Mouse (Mus musculus) heart, adult 2 months (tissue): ENCODE data around the gene Tenm4. TPM values are rescaled to one million over a fixed set of nuclear protein-coding genes. Genes with fewer than 3 reads are reported as not detected.

Experiments
- DNase-seq, 2 experiments: peaks; one replicate each; pipeline ENCODE4 v3.0.0; 2021
- H3K27ac ChIP-seq: fragments of 200-600 bp; 2 replicates; pipeline ENCODE4 v1.8.1; 2022
- H3K27me3 ChIP-seq: fragments of 200-500 bp; 2 replicates; pipeline ENCODE4 v1.6.1; 2012; ENCODE audit warnings: mild to moderate bottlenecking, low read length, inconsistent platforms, mixed read lengths; ENCODE audit not compliant: control insufficient read depth, insufficient read depth
- H3K36me3 ChIP-seq: fragments of 200-500 bp; 2 replicates; pipeline ENCODE4 v1.6.1; 2012; ENCODE audit warnings: low read length, inconsistent platforms; ENCODE audit not compliant: control insufficient read depth, insufficient read depth
- H3K4me1 ChIP-seq: fragments of 200-500 bp; 2 replicates; pipeline ENCODE4 v1.6.1; 2011; ENCODE audit warnings: low read length; ENCODE audit not compliant: control insufficient read depth, insufficient read depth
- H3K4me3 ChIP-seq: fragments of 200-600 bp; 2 replicates; pipeline ENCODE4 v1.8.1; 2022
- H3K79me2 ChIP-seq: fragments of 200-500 bp; replicated peaks from 2 replicates; pipeline ENCODE4 v1.6.1; 2012; ENCODE audit warnings: mild to moderate bottlenecking, inconsistent platforms, low read length, moderate library complexity, mixed read lengths; ENCODE audit not compliant: control insufficient read depth, insufficient read depth
- H3K9ac ChIP-seq: fragments of 200-500 bp; 2 replicates; pipeline ENCODE4 v1.6.1; 2012; ENCODE audit warnings: low read depth, mild to moderate bottlenecking, control low read depth, inconsistent platforms, low read length, mixed read lengths
- CTCF ChIP-seq: fragments of 200-600 bp; IDR thresholded peaks from 2 replicates; pipeline ENCODE4 v1.8.1; 2022; ENCODE audit warnings: antibody characterized with exemption, mild to moderate bottlenecking, moderate library complexity
- EP300 ChIP-seq: fragments of 200-500 bp; IDR thresholded peaks from 2 replicates; pipeline ENCODE4 v1.6.1; 2011; ENCODE audit warnings: low read depth, low read length, control low read depth; ENCODE audit not compliant: insufficient read depth
- POLR2A ChIP-seq: fragments of 200-500 bp; IDR thresholded peaks from 2 replicates; pipeline ENCODE4 v1.6.1; 2011; ENCODE audit warnings: mild to moderate bottlenecking, low read depth, low read length, control low read depth; ENCODE audit not compliant: insufficient read depth
- WGBS: fragments of 180-500 bp; shearing (Covaris S2); methylation state at CpG from one replicate; pipeline ENCODE4 v1.1.7; 2018; 5-methylcytosine and 5-hydroxymethylcytosine counted together
- intact Hi-C: fragments of 180-260 bp; cut with DNase I; formaldehyde crosslinking; loops from one replicate; pipeline ENCODE4 v1.15.1; 2025
- polyA plus RNA-seq: library from polyadenylated mRNA; depleted of rRNA; stranded (reverse); fragments of >200 nt; gene quantifications from 2 replicates; pipeline ENCODE4 v1.2.3, GENCODE M21; 2012
- total RNA-seq, 2 experiments: library from RNA; stranded (reverse); gene quantifications; 2 replicates each; pipeline ENCODE4 v1.2.3; 2021

The Tenm4 gene
- total and polyA plus RNA-seq, 3 experiments, result 0.34 to 1.3 (median 0.74) TPM

- TF ChIP-seq POLR2A (no peak), CTCF (no peak), EP300 (no peak)
- H3K27me3 ChIP-seq, result no peaks in the 10 kb centered on the region
- H3K79me2 ChIP-seq, result no peaks in the 10 kb centered on the region
- intact Hi-C loops, result no loop called here
- peaks cover 4% of the 10 kb centered on the region; the same call in 1 of the 2 replicates for H3K4me1 ChIP-seq
- no peak overlapping the region for H3K27ac ChIP-seq
- peak in 1 of 2 experiments; percentile 37 for DNase-seq
- peaks cover 2% of the 10 kb centered on the region; the same call in 1 of the 2 replicates for H3K36me3 ChIP-seq
- WGBS, result 53% methylated on average over 4 of the region's 4 CpGs
- H3K9ac ChIP-seq, result no peak overlapping the region
- no peak overlapping the region for H3K4me3 ChIP-seq
Measured at GRCm38 (mm10) chr7:96147436-96147835, 23.6 kb upstream of the Tenm4 start.

DNA sequence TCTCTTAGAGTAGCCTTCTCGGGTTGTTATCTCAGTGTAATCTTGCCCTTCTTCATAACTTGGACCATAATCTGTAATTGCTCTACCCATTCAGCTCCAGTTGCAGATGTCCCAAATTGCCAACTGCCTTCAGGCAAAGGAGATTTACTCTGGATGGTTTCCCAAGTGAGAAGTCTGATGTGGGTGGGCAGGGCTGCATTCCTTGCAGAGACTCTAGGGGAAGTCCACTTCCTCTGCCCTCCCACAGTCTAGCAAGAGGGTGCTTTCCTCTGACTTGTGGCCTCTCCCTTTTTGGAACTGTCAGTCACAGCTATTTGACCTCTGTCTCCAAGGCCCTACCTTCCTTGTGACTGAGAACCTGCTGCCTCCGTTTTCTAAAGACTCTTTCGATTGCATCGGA is 22.9 kb upstream of the Tenm4 start:
- no peaks in the 10 kb centered on the region for H3K79me2 ChIP-seq
- H3K9ac ChIP-seq, result no peak overlapping the region
- no peaks in the 10 kb centered on the region for H3K27me3 ChIP-seq
- TF ChIP-seq POLR2A, result no peak
- no peak for TF ChIP-seq EP300
- no peak for TF ChIP-seq CTCF
- H3K36me3 ChIP-seq, result no peaks in the 10 kb centered on the region
- 69% methylated on average over 4 of the region's 4 CpGs for WGBS
- H3K4me1 ChIP-seq, result no peaks in the 10 kb centered on the region; the same call in 1 of the 2 replicates
- H3K4me3 ChIP-seq, result no peak overlapping the region
- no peak overlapping the region for H3K27ac ChIP-seq
- intact Hi-C loops, result no loop called here
- DNase-seq, result no peak

GRCm38 (mm10) chr7:96151277-96151676 is 19.8 kb upstream of the Tenm4 start:
- H3K36me3 ChIP-seq, result no peaks in the 10 kb centered on the region
- no peak overlapping the region for H3K9ac ChIP-seq
- peak; percentile 31 to 60 for DNase-seq
- intact Hi-C loops, result loop anchor here (10.0 kb wide), 1 partner anchor 404 kb away; no protein-coding TSS in a partner anchor
- no peaks in the 10 kb centered on the region for H3K27me3 ChIP-seq
- 56% methylated on average over 3 of the region's 3 CpGs for WGBS
- H3K4me3 ChIP-seq, result no peak overlapping the region
- H3K27ac ChIP-seq, result no peak overlapping the region
- H3K4me1 ChIP-seq, result no peaks in the 10 kb centered on the region
- no peaks in the 10 kb centered on the region for H3K79me2 ChIP-seq
- TF ChIP-seq EP300 (no peak), POLR2A (no peak), CTCF (peak; percentile 75)

DNA sequence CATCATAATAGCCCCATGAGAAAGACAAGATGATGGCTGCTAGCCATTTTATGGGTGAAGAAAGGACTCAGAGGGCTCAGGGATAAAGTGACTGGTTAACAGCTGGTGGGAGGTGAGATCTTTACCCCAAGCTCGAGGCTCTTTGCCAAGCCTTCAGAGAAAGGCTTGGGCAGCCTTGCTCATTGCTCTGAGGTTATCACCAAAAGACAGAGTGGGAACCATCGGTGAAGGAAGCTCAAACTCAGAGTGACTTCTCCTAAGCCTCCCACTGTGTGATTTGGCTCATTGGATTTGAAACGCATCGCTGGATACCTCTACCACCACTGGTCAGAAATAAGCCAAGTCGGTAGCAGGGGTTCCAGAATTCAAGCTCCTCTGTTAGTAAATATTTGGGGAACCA is 19.1 kb upstream of the Tenm4 start:
- Histone ChIP-seq H3K27ac (no peak overlapping the region), H3K27me3 (no peaks in the 10 kb centered on the region), H3K4me1 (no peaks in the 10 kb centered on the region), H3K9ac (no peak overlapping the region), H3K79me2 (no peaks in the 10 kb centered on the region), H3K36me3 (no peaks in the 10 kb centered on the region), H3K4me3 (no peak overlapping the region)
- no peak for DNase-seq
- WGBS, result 60% methylated on average over 5 of the region's 5 CpGs
- TF ChIP-seq EP300 (no peak), CTCF (no peak)
- intact Hi-C loops, result loop anchor here (10.0 kb wide), 1 partner anchor 403 kb away; no protein-coding TSS in a partner anchor

DNA sequence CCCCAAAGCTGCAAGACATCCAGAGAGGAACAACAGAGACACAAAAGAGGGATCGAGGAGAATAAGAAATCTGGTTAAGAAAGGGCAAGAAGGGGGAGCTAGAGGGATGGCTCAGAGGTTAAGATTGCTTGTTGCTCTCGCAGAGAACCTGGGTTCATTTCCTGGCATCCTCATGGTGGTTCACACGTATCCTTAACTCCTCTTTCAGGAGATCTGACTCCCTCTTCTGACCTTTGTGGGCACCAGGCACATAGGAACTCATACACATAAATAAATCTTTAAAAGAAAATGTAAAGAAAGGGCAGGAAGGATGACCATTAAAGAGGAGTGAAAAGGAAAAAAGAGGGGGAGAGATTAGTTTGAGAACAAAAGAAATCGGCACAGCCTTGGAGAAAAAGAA is 18.6 kb upstream of the Tenm4 start:
- TF ChIP-seq EP300, result no peak
- TF ChIP-seq POLR2A, result no peak
- TF ChIP-seq CTCF, result no peak
- Histone ChIP-seq H3K4me3 (no peak overlapping the region), H3K27me3 (no peaks in the 10 kb centered on the region), H3K36me3 (no peaks in the 10 kb centered on the region), H3K4me1 (no peaks in the 10 kb centered on the region), H3K27ac (no peak overlapping the region), H3K79me2 (no peaks in the 10 kb centered on the region), H3K9ac (no peak overlapping the region)
- no peak for DNase-seq
- intact Hi-C loops, result loop anchor here (10.0 kb wide), 1 partner anchor 402 kb away; no protein-coding TSS in a partner anchor
- WGBS, result 35% methylated on average over 4 of the region's 4 CpGs

DNA sequence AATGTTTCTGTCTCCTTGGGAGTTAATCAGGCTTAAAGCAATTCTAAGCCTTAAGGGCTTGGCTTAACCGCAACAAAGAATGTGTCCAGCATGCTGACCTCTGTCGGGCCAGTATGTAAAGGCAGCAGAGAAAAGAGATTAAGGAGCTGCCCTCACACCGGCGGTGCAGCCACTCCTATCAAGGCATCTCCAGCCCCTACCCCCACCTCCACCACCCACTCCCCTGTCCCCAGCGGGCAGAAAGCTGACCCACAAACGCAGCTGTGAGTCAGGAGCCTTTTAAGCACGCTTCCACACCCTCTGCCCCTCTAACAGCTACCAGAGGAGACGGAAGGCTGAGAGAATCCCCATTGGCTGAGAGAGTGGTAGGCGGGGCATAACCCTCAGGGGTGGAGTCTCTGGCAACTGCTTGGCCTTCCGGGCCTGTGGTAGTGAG is 18.1 kb upstream of the Tenm4 start:
- 3% methylated on average over 10 of the region's 10 CpGs for whole genome bisulfite sequencing
- no peak overlapping the region for H3K27ac ChIP-seq
- H3K4me1 ChIP-seq, result no peaks in the 10 kb centered on the region
- no peaks in the 10 kb centered on the region for H3K79me2 ChIP-seq
- TF ChIP-seq POLR2A, result no peak
- TF ChIP-seq EP300, result no peak
- TF ChIP-seq CTCF, result peak; percentile 45
- H3K27me3 ChIP-seq, result no peaks in the 10 kb centered on the region
- intact Hi-C loops, result loop anchor here (10.0 kb wide), 1 partner anchor 402 kb away; no protein-coding TSS in a partner anchor
- H3K4me3 ChIP-seq, result no peak overlapping the region
- peak; percentile 41 for DNase-seq
- H3K9ac ChIP-seq, result no peak overlapping the region
- H3K36me3 ChIP-seq, result no peaks in the 10 kb centered on the region
